Mouse (Mus musculus) forebrain, embryonic 13.5 days (tissue): ENCODE results near the gene Agpat3. TPM values are rescaled to one million over a fixed set of nuclear protein-coding genes. Genes with fewer than 3 reads are reported as not detected.

ENCODE experiments used
- microRNA-seq: library from miRNA; unstranded; fragments of <30 nt; microRNA quantifications from one replicate; pipeline ENCODE4, GENCODE M21; 2016
- polyA plus RNA-seq: library from polyadenylated mRNA; unstranded; fragments of >200 nt; fragmentation: Nextera tagmentation; extraction: Ambion mirVana; gene quantifications from 2 replicates; pipeline ENCODE4 v1.2.1, GENCODE M21; 2015

Agpat3 gene
- polyA plus RNA-seq, 1 experiment from 2014 or later: 50.0 TPM

Small RNAs within 50 kb of the gene (microRNA-seq; reads per million reads assigned to microRNA genes)
- gene Mir7659: not detected

Other genes starting within 250 kb of the Agpat3 start
- gene D10Jhu81e, start 182.7 kb downstream of the Agpat3 start, polyA plus RNA-seq: 18.9 and 22.4 TPM in 2 replicates
- gene Pwp2, start 167.3 kb downstream of the Agpat3 start, polyA plus RNA-seq: 19.1 and 23.0 TPM in 2 replicates
- gene Trappc10, start 107.8 kb downstream of the Agpat3 start, polyA plus RNA-seq: 16.8 and 18.9 TPM in 2 replicates
- gene Rrp1, start 60.6 kb upstream of the Agpat3 start, polyA plus RNA-seq: 354 and 366 TPM in 2 replicates
- gene Cstb, start 73.2 kb upstream of the Agpat3 start, polyA plus RNA-seq: 91.7 and 116 TPM in 2 replicates
- 7.3 and 10.1 TPM in 2 replicates for gene Pdxk, start 112.5 kb upstream of the Agpat3 start, polyA plus RNA-seq
- not detected in 2 replicates for gene Olfr1358, start 164.9 kb upstream of the Agpat3 start, polyA plus RNA-seq
- gene Ilvbl, start 221.9 kb upstream of the Agpat3 start, polyA plus RNA-seq: 31.5 and 42.4 TPM in 2 replicates
- 4.6 and 5.2 TPM in 2 replicates for gene Syde1, start 239.5 kb upstream of the Agpat3 start, polyA plus RNA-seq